Mouse (Mus musculus) inflammation-experienced regulatory T-cells, adult 16 weeks (primary cell): Measurements from ENCODE around the gene Olig2. TPM values are rescaled to one million over a fixed set of nuclear protein-coding genes. Genes with fewer than 3 reads are reported as not detected.

Source experiments
- polyA plus RNA-seq: library from polyadenylated mRNA; unstranded; fragments of 100-300 nt; shearing (Covaris generic); gene quantifications from one replicate; pipeline ENCODE4 v1.2.1, GENCODE M21; 2017

Olig2 gene
- not detected for polyA plus RNA-seq

GRCm38 (mm10) chr16:91225233-91226037 lies at the start of gene Olig2:
Gene Olig2 (plus strand): TSS chr16:91225457.

GRCm38 (mm10) chr16:91269468-91270211 lies 44.4 kb downstream of the Olig2 start, which contains the start of gene Olig1:
Gene Olig1 (plus strand): TSS chr16:91269772.

Other genes starting within 250 kb of the Olig2 start
- gene Synj1, start 214.1 kb upstream of the Olig2 start, polyA plus RNA-seq: 66.2 TPM
- 54.1 TPM for gene Paxbp1, start 180.9 kb upstream of the Olig2 start, polyA plus RNA-seq
- 0.68 TPM for gene 4932438H23Rik, start 130.3 kb upstream of the Olig2 start, polyA plus RNA-seq
- gene Olig1, start 44.3 kb downstream of the Olig2 start, polyA plus RNA-seq: not detected
- gene Ifnar2, start 147.3 kb downstream of the Olig2 start, polyA plus RNA-seq: 134 TPM
- gene Gm21970, start 166.3 kb downstream of the Olig2 start, polyA plus RNA-seq: not detected
- gene Il10rb, start 180.7 kb downstream of the Olig2 start, polyA plus RNA-seq: 169 TPM